Mouse (Mus musculus): ENCODE results near the gene Jsrp1. TPM values are rescaled to one million over a fixed set of nuclear protein-coding genes. Genes with fewer than 3 reads are reported as not detected.

Jsrp1 gene
- polyA plus RNA-seq, 1 experiment: 5.0 TPM

DNA sequence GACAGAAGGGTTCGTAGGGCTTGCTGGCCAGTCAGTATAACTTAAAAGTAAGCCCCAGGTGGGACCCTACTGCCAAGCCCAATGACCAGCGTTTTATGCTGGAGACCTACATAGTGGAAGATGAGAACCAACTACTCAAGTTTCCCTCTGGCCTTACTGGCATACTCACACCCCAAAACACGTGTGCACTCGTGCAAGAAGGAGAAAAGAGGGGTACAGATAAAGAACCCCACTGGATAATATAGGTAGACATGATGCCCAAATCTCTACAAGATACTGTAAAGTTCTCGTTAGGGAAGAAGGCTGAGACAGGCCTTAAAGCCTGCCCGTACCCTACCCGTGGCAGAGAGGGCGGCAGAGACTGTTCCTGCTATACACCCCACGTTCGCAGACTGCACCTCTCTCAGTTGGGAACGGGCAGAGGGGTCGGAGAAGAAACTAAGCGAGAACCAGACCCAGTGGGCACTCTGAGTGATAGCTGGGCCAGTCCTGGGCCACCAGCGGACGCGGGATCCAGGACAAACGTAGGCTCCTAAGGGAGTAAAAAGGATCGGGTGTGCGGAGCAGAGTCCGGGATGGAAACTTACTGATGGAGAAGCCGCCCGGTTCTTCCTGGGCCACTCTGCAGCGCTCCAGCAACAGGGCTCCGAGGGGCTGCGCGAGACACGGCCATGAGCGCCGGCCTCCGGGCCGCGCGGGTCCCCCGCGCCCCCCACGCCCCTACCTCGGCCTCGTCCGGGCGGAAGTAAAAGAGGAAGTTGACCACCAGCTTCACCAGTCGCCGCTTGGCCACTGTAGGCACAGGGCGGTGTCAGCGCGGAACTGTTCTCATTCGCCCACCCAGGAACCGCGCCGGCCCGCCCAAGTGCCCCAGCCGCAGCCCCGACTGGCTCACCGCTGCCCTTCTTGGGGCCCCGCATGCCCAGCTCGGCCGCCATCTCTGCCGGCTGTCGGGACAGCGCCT lies 15.8 kb downstream of the Jsrp1 start:
- peak overlapping the region; percentile 95 for H3K27ac ChIP-seq (ENCODE audit: insufficient read depth, low read length)
- no peak for TF ChIP-seq POLR2A (IDR thresholded peaks at IDR 0.05; ENCODE audit: extremely low read depth, insufficient read depth, low read length)
- TF ChIP-seq CTCF (IDR thresholded peaks at IDR 0.05; ENCODE audit: extremely low read depth, insufficient read depth, low read length): no peak
- H3K4me3 ChIP-seq (ENCODE audit: insufficient read depth, low read length): peak overlapping the region; percentile 99
- peaks cover 9% of the 10 kb centered on the region; the same call in 1 of the 2 replicates for H3K4me1 ChIP-seq (ENCODE audit: control insufficient read depth, insufficient read depth, low read length)

DNA sequence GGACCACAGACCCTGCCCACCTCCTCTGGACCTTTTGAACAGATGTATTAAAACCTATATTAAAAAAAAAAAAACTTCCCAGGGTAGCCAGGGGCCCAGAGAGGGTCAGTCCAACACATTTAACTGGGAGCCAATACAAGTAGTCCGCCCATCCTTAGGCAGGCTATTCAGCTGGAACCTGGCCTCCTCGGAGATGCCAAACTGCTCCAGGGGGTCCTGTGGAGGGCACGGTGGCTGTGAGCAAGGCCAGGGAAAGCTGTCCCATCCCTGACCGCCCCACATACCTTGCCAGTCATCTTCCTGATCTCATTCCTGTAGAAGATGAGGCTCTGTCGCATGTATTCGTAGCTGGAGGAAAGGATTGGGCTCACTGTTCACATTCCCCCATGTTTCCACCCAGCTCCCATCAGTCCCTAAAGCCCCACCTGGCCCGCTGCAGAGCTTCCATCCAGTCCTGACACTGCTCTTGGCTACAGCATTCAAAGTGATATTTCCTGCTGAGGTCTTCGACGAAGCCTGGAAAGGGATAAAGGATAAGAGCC lies 16.9 kb downstream of the Jsrp1 start:
- TF ChIP-seq CTCF (IDR thresholded peaks at IDR 0.05; ENCODE audit: extremely low read depth, insufficient read depth, low read length) (no peak), POLR2A (IDR thresholded peaks at IDR 0.05; ENCODE audit: extremely low read depth, insufficient read depth, low read length) (no peak)
- Histone ChIP-seq H3K4me1 (ENCODE audit: control insufficient read depth, insufficient read depth, low read length) (peaks cover 9% of the 10 kb centered on the region; the same call in 1 of the 2 replicates), H3K4me3 (ENCODE audit: insufficient read depth, low read length) (no peak overlapping the region; the same call in 1 of the 2 replicates), H3K27ac (ENCODE audit: insufficient read depth, low read length) (no peak overlapping the region)

DNA sequence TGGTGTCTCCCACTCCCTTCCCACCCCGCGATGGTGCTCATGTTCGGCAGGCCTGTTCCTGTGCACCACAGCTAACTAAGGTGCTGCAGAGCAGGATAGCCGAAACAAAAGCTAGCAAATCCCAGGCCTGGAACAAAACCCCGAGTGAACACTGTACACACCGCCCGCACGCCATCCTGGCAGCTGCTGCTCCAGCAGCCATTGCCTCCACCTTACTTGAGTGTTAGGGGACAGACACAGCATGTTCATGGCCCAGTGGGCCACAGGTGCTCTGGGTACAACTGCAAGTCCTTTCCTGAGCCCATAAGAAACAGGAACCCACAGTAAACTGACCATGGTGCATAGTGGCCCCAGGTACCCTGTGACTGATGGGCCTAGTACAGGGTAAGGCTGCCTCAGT lies 18.5 kb downstream of the Jsrp1 start:
- TF ChIP-seq POLR2A (IDR thresholded peaks at IDR 0.05; ENCODE audit: extremely low read depth, insufficient read depth, low read length) (no peak), CTCF (IDR thresholded peaks at IDR 0.05; ENCODE audit: extremely low read depth, insufficient read depth, low read length) (no peak)
- H3K4me1 ChIP-seq (ENCODE audit: control insufficient read depth, insufficient read depth, low read length): peaks cover 9% of the 10 kb centered on the region; the same call in 1 of the 2 replicates
- H3K27ac ChIP-seq (ENCODE audit: insufficient read depth, low read length): no peak overlapping the region
- no peak overlapping the region for H3K4me3 ChIP-seq (ENCODE audit: insufficient read depth, low read length)

DNA sequence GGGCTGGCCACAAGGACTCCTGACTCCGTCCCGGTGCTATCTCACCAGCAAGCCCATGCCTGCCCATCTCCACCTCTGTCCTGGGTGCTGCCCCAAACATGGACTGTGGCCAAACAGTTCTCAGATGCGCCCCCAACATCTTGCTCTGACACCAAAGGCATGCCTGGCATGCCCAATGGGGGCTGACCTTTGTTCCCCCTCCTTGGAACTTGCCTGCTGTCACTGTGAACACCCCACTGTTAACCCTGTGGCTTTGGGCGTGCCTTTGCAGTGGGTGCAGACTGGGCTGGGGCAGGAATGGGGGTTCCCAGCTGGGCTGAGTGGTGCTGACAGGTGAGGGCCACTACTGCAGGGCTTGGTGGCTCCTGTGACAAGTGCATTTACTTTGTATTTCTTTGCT lies 19.5 kb downstream of the Jsrp1 start:
- Histone ChIP-seq H3K4me1 (ENCODE audit: control insufficient read depth, insufficient read depth, low read length) (peaks cover 7% of the 10 kb centered on the region; the same call in 1 of the 2 replicates), H3K27ac (ENCODE audit: insufficient read depth, low read length) (no peak overlapping the region)

DNA sequence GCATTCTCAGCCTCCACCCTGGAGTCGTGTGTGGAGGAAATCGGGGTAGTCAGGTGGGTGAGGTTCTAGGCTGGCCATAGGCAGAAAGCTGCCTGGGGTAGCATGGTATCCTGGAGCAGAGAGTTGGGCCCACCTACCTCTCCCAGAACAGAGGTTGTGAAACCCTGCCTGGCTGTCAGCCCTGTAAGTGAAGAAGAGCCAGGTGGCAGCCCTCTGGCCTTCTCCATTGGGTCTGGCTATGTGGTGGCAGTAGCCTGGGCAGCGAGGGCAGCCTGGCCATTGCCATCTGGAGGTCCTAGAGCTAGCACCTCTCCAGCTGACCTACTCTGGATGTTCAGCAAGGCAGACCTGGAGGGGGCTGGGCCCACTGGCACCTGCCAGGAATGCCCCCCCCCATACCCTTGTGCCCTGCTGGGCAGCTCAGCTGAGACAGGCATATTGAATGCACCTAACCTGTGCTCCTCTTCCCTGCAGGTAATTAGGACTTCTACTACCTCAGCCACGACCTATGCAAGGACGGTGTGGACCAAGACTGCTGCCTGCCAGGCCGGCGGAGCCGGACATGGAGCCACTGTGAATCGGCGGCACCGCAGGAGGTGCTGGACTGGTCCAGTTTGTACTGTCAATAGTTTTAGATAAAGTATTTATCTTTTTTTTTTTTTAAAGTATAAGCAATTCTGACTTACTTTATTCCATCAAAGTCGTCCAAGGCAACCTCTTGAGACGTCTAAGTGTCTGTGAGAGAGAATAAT lies 20.1 kb downstream of the Jsrp1 start:
- Histone ChIP-seq H3K4me1 (ENCODE audit: control insufficient read depth, insufficient read depth, low read length) (peaks cover 7% of the 10 kb centered on the region; the same call in 1 of the 2 replicates), H3K4me3 (ENCODE audit: insufficient read depth, low read length) (no peak overlapping the region), H3K27ac (ENCODE audit: insufficient read depth, low read length) (peak overlapping the region; percentile 64; the same call in 1 of the 2 replicates)
- TF ChIP-seq CTCF (IDR thresholded peaks at IDR 0.05; ENCODE audit: extremely low read depth, insufficient read depth, low read length) (no peak), POLR2A (IDR thresholded peaks at IDR 0.05; ENCODE audit: extremely low read depth, insufficient read depth, low read length) (no peak)

More for the DNA sequence above, 19.5 kb downstream of the Jsrp1 start:
- TF ChIP-seq POLR2A (IDR thresholded peaks at IDR 0.05; ENCODE audit: extremely low read depth, insufficient read depth, low read length) (no peak), CTCF (IDR thresholded peaks at IDR 0.05; ENCODE audit: extremely low read depth, insufficient read depth, low read length) (no peak)
- H3K4me3 ChIP-seq (ENCODE audit: insufficient read depth, low read length): no peak overlapping the region

DNA sequence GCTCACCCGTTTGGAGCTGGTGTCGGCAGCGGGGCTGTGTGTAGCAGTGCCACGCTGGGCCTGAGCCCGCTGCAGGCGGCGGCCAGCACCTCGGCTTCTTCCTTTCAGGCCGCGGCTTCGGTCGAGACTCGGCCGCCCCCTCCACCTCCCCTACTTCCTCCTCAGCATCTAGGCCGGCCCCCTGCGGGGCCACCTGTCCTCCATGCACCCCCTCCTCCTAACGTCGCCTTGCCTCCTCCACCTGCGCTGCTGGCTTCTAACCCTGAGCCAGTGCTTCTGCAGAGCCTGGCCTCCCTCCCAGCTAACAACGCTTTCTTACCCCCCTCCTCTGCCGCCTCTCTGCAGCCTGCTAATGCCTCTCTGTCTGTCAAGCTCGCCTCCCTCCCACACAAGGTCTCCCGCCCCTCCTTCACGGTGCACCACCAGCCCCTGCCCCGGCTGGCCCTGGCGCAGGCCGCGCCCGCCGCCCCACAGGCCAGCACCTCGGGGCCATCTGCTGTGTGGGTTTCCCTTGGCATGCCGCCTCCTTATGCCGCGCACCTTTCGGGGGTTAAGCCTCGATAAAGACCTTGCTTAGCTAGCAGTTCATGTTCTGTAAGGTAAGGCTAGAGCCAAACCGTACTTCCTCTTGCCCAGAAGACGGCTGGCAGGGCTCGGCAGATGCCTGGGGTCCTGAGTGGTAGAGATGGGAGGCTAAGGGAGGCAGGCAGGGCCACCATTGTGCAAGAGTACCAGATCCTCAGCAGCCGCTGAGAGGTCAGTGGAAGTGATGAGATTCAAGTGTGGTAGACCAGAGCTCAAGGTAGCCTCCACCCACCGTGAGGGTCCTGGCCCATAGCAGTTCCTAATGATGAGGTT lies 20.9 kb downstream of the Jsrp1 start:
- Histone ChIP-seq H3K27ac (ENCODE audit: insufficient read depth, low read length) (peak overlapping the region; percentile 64), H3K4me3 (ENCODE audit: insufficient read depth, low read length) (no peak overlapping the region), H3K4me1 (ENCODE audit: control insufficient read depth, insufficient read depth, low read length) (peaks cover 7% of the 10 kb centered on the region; the same call in 1 of the 2 replicates)
- TF ChIP-seq POLR2A (IDR thresholded peaks at IDR 0.05; ENCODE audit: extremely low read depth, insufficient read depth, low read length) (no peak), CTCF (IDR thresholded peaks at IDR 0.05; ENCODE audit: extremely low read depth, insufficient read depth, low read length) (no peak)

DNA sequence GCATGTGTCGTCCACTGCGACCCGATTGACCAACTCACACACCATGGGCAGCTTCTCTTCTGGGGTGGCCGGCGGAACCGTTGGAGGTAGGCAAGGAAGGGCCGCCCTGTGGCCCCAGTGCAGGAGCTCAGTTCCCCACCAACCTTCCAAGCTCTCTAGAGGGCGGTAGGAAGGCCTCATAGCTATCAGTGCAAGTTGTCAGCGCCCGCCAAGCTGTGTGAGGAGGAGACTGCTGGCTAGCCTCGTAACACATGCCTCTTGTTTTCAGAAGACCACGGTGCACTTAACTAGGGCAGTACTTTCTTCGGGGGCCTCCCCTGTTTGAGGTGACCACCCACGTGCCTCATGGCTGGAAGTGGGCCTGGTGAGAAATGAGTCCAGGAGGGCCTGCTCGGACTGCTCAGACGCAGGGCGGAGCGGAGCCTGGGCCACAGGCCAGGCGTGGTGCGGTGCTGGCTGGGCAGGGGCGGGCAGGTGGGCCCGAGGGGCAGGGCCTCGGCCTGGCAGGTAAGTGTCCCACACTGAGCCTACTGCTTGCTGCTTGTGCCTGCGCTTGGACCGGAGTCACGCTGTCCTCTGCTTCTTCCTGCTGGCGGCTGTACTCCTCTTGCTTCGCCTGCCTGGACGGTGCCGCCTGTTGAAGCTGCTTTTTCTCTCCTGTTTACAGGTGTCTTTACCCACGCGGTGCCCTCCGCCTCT lies 21.7 kb downstream of the Jsrp1 start:
- TF ChIP-seq POLR2A (IDR thresholded peaks at IDR 0.05; ENCODE audit: extremely low read depth, insufficient read depth, low read length) (no peak), CTCF (IDR thresholded peaks at IDR 0.05; ENCODE audit: extremely low read depth, insufficient read depth, low read length) (no peak)
- H3K4me1 ChIP-seq (ENCODE audit: control insufficient read depth, insufficient read depth, low read length): peaks cover 2% of the 10 kb centered on the region; the same call in 1 of the 2 replicates
- H3K4me3 ChIP-seq (ENCODE audit: insufficient read depth, low read length): no peak overlapping the region
- H3K27ac ChIP-seq (ENCODE audit: insufficient read depth, low read length): peak overlapping the region; percentile 64

DNA sequence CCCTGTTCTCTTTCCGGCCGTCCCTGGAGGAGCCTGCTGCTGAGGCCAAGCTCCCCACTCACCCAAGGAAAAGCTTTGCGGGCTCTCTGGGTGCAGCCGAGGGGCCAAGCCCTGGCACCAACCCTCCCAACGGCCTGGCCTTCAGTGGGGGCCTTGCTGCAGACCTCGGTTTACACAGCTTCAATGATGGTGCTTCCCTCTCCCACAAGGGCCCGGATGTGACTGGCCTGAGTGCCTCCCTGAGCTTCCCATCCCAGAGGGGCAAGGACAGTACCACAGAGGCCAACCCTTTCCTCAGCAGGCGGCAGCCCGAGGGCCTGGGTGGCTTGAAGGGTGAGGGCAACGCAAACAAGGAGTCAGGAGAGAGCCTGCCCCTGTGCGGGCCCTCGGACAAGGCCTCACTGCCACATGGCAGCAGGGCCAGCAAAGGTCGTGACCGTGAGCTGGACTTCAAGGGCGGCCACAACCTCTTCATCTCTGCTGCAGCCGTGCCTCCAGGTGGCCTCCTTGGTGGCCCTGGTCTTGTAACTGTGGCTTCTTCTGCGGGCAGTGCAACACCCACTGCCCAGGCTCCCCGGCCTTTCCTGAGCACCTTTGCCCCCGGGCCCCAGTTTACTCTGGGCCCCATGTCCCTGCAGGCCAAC lies 22.4 kb downstream of the Jsrp1 start:
- Histone ChIP-seq H3K4me1 (ENCODE audit: control insufficient read depth, insufficient read depth, low read length) (no peaks in the 10 kb centered on the region), H3K4me3 (ENCODE audit: insufficient read depth, low read length) (no peak overlapping the region), H3K27ac (ENCODE audit: insufficient read depth, low read length) (no peak overlapping the region)
- no peak for TF ChIP-seq CTCF (IDR thresholded peaks at IDR 0.05; ENCODE audit: extremely low read depth, insufficient read depth, low read length)
- no peak for TF ChIP-seq POLR2A (IDR thresholded peaks at IDR 0.05; ENCODE audit: extremely low read depth, insufficient read depth, low read length)
